In the genomic region with DNA sequence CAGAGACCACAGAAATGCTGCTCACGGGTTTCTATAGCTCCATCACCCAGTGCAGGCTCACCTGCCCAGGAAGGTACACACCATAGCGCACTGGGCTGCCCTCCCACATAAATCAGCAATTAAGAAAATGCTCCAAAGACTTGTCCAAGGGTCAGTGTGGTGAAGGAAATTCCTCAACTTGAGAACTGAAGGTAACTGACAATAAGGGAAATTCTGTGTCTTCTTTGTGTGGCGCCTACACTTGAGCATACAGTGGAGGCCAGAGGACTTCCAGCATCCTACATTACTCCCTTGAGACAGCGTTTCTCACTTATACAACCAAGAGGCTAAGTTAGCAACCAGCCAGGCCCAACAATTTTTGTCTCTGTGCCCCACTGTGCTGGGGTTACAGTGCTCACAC, we compare ENCODE assay signal across 9 mouse cellular contexts. TPM values are rescaled to one million over a fixed set of nuclear protein-coding genes. Genes with fewer than 3 reads are reported as not detected.
DNase-seq lines count a peak whose midpoint lies in the region; ATAC-seq and TF ChIP-seq lines count a peak whose summit lies in the region.
"Had no signal": no experiment of that assay in that cellular context is flagged by ENCODE, and none has a peak within 500 bp of the region (broad histone marks: within the 10 kb centered on the region; RNA-seq: fewer than 3 reads in every experiment).

No protein-coding gene starts in this region.

- no peak for TF ChIP-seq POLR2A in bone marrow, adult 2 months (IDR thresholded peaks at IDR 0.05; ENCODE audit: borderline replicate concordance, control insufficient read depth, low read depth, low read length)

- H3K4me3 ChIP-seq in bone marrow, adult 2 months (replicated peaks; ENCODE audit: control insufficient read depth, low read depth, low read length): peak overlapping the region; percentile 31
- peak overlapping the region; percentile 86 for H3K4me3 ChIP-seq in hindbrain, embryonic 14.5 days (replicated peaks; ENCODE audit: low read length)
- H3K4me3 ChIP-seq in midbrain, embryonic 12.5 days: peak overlapping the region; percentile 83

- no peaks in the 10 kb centered on the region; the same call in 1 of the 2 replicates for H3K4me1 ChIP-seq in bone marrow, adult 2 months (ENCODE audit: control insufficient read depth, insufficient read depth, low read length)
- H3K4me1 ChIP-seq in hindbrain, embryonic 14.5 days (replicated peaks; ENCODE audit: control insufficient read depth, insufficient read depth, low read length): peaks cover 21% of the 10 kb centered on the region
- peaks cover 21% of the 10 kb centered on the region for H3K4me1 ChIP-seq in midbrain, embryonic 12.5 days

- no peak for ATAC-seq in hindbrain, embryonic 14.5 days (ENCODE audit: low FRiP score)
- ATAC-seq in midbrain, embryonic 12.5 days (ENCODE audit: low FRiP score, low read depth): no peak

- DNase-seq in kidney, adult 8-10 months: peak; percentile 9
- no peak for DNase-seq in kidney, postnatal 14 days
- no peak for DNase-seq in hindbrain, embryonic 14.5 days (ENCODE audit: low spot score)
- no peak for DNase-seq in Muller cell, postnatal 12 days (ENCODE audit: inconsistent ontology term)
- no peak for DNase-seq in thymus, postnatal 4 days
- no peak for DNase-seq in ovary, postnatal 14 days (ENCODE audit: low spot score)
- DNase-seq: lung, postnatal 4 days had no signal

- 49% methylated on average over 4 of the region's 4 CpGs for WGBS in bone marrow, adult 2 months
- WGBS in hindbrain, embryonic 14.5 days: 85% methylated on average over 4 of the region's 4 CpGs
- 78% methylated on average over 4 of the region's 4 CpGs for WGBS in midbrain, embryonic 12.5 days

- no peaks in the 10 kb centered on the region for H3K9me3 ChIP-seq in hindbrain, embryonic 14.5 days (ENCODE audit: control insufficient read depth, low read length)
- no peaks in the 10 kb centered on the region for H3K9me3 ChIP-seq in midbrain, embryonic 12.5 days

- no peak overlapping the region for H3K27ac ChIP-seq in bone marrow, adult 2 months (ENCODE audit: control insufficient read depth, insufficient read depth, low read depth, low read length, poor library complexity)
- H3K27ac ChIP-seq in hindbrain, embryonic 14.5 days: no peak overlapping the region
- H3K27ac ChIP-seq in midbrain, embryonic 12.5 days (replicated peaks): no peak overlapping the region

- H3K9ac ChIP-seq in hindbrain, embryonic 14.5 days: peak overlapping the region; percentile 77
- H3K9ac ChIP-seq in midbrain, embryonic 12.5 days (replicated peaks): peak overlapping the region; percentile 78; the same call in 1 of the 2 replicates

- peak overlapping the region; percentile 65 for H3K4me2 ChIP-seq in hindbrain, embryonic 14.5 days (replicated peaks)
- H3K4me2 ChIP-seq in midbrain, embryonic 12.5 days (replicated peaks): peak overlapping the region; percentile 59

- peaks cover 17% of the 10 kb centered on the region for H3K36me3 ChIP-seq in hindbrain, embryonic 14.5 days (replicated peaks; ENCODE audit: control insufficient read depth, insufficient read depth)
- peaks cover 12% of the 10 kb centered on the region; the same call in 1 of the 2 replicates for H3K36me3 ChIP-seq in midbrain, embryonic 12.5 days

- no peak for TF ChIP-seq CTCF in bone marrow, adult 2 months (IDR thresholded peaks at IDR 0.05; ENCODE audit: control insufficient read depth, insufficient read depth, low read length)

- H3K27me3 ChIP-seq in hindbrain, embryonic 14.5 days (ENCODE audit: control insufficient read depth, insufficient read depth, low read length): no peaks in the 10 kb centered on the region
- no peaks in the 10 kb centered on the region for H3K27me3 ChIP-seq in midbrain, embryonic 12.5 days

RNA-seq across cellular contexts. Expression of gene Mtrex, which starts 1.2 kb away (rescaled TPM):
- 16.5 and 52.6 TPM in 2 replicates for polyA plus RNA-seq in bone marrow, adult 2 months (2011; ENCODE audit: insufficient read depth, insufficient read length, low replicate concordance, missing spikeins)
- polyA plus RNA-seq in hindbrain, embryonic 14.5 days (2014; fragmentation: Nextera tagmentation; extraction: Ambion mirVana): 65.0 and 65.6 TPM in 2 replicates
- polyA plus RNA-seq in midbrain, embryonic 12.5 days (2016; fragmentation: Nextera tagmentation; extraction: Ambion mirVana): 90.8 and 94.5 TPM in 2 replicates

RNA-seq across cellular contexts. Expression of gene Dhx29, which starts 1.3 kb away (rescaled TPM):
- polyA plus RNA-seq in bone marrow, adult 2 months (2011; ENCODE audit: insufficient read depth, insufficient read length, low replicate concordance, missing spikeins): 8.9 and 11.0 TPM in 2 replicates
- 30.2 and 33.5 TPM in 2 replicates for polyA plus RNA-seq in hindbrain, embryonic 14.5 days (2014; fragmentation: Nextera tagmentation; extraction: Ambion mirVana)
- polyA plus RNA-seq in midbrain, embryonic 12.5 days (2016; fragmentation: Nextera tagmentation; extraction: Ambion mirVana): 37.5 and 40.7 TPM in 2 replicates

Comparison
In these comparisons a context has a peak if more than half of its experiments do, and no peak if none do; other contexts are left out.
1. DNase-seq: peak in kidney, adult 8-10 months (2 of 2); none in kidney, postnatal 14 days (single experiment), hindbrain, embryonic 14.5 days (single experiment), Muller cell, postnatal 12 days (single experiment), thymus, postnatal 4 days (single experiment) and ovary, postnatal 14 days (single experiment).
2. H3K4me3 ChIP-seq: peak in every context shown above with its lines; median percentile 86 in hindbrain, embryonic 14.5 days; 83 in midbrain, embryonic 12.5 days; 31 in bone marrow, adult 2 months.